Mouse (Mus musculus) liver, embryonic 11.5 days (tissue): Measurements from ENCODE around the gene Wipf3. TPM values are rescaled to one million over a fixed set of nuclear protein-coding genes. Genes with fewer than 3 reads are reported as not detected.
A peak's percentile ranks its signal among the peaks of the same experiment; 100 is the strongest.

Experiments used
- ATAC-seq: fragments of 200-750 bp; cut with Nextera tagmentation; replicated peaks from 2 replicates; pipeline ENCODE4 v1.8.0; 2017; ENCODE audit warnings: moderate number of reproducible peaks, mild to moderate bottlenecking, moderate TSS enrichment, moderate library complexity; ENCODE audit not compliant: low FRiP score
- DNase-seq: peaks from one replicate; pipeline ENCODE4 v3.0.0-alpha.2; 2017; ENCODE audit warnings: low spot score
- H3K27ac ChIP-seq: fragments of 300-500 bp; sonication (generic); 2 replicates; pipeline ENCODE4 v1.5.1; 2014; ENCODE audit warnings: mild to moderate bottlenecking, low read depth, low read length, control low read depth
- H3K27me3 ChIP-seq: fragments of 300-500 bp; sonication (generic); replicated peaks from 2 replicates; pipeline ENCODE4 v1.6.1; 2014; ENCODE audit warnings: low read length, mixed read lengths; ENCODE audit not compliant: control insufficient read depth, insufficient read depth
- H3K36me3 ChIP-seq: fragments of 300-500 bp; sonication (generic); 2 replicates; pipeline ENCODE4 v1.6.1; 2014; ENCODE audit warnings: mild to moderate bottlenecking, low read length, moderate library complexity, mixed read lengths; ENCODE audit not compliant: control insufficient read depth, insufficient read depth
- H3K4me1 ChIP-seq: fragments of 300-500 bp; sonication (generic); replicated peaks from 2 replicates; pipeline ENCODE4 v1.6.1; 2014; ENCODE audit warnings: low read length, mixed read lengths; ENCODE audit not compliant: control insufficient read depth, insufficient read depth
- H3K4me2 ChIP-seq: fragments of 300-500 bp; sonication (generic); 2 replicates; pipeline ENCODE4 v1.6.1; 2014; ENCODE audit warnings: mild to moderate bottlenecking, control low read depth, moderate library complexity
- H3K4me3 ChIP-seq: fragments of 300-500 bp; sonication (generic); 2 replicates; pipeline ENCODE4 v1.5.1; 2014; ENCODE audit warnings: low read depth, low read length, control low read depth
- H3K9ac ChIP-seq: fragments of 300-500 bp; sonication (generic); 2 replicates; pipeline ENCODE4 v1.6.1; 2014; ENCODE audit warnings: low read depth, low read length, control low read depth
- H3K9me3 ChIP-seq: fragments of 300-500 bp; sonication (generic); 2 replicates; pipeline ENCODE4 v1.6.1; 2016; ENCODE audit warnings: low read length, inconsistent platforms, mixed read lengths; ENCODE audit not compliant: control insufficient read depth
- whole genome bisulfite sequencing: fragments of 180-500 bp; shearing (Covaris S2); extraction: QIAGEN DNeasy Blood & Tissue Kit; methylation state at CpG from one replicate; pipeline ENCODE4 v1.1.7; 2014; 5-methylcytosine and 5-hydroxymethylcytosine counted together
- polyA plus RNA-seq: library from polyadenylated mRNA; unstranded; fragments of >200 nt; fragmentation: Nextera tagmentation; extraction: Ambion mirVana; gene quantifications from 2 replicates; pipeline ENCODE4 v1.2.1, GENCODE M21; 2014

Gene Wipf3
- polyA plus RNA-seq, 1 experiment from 2014 or later = 0.47 TPM

DNA sequence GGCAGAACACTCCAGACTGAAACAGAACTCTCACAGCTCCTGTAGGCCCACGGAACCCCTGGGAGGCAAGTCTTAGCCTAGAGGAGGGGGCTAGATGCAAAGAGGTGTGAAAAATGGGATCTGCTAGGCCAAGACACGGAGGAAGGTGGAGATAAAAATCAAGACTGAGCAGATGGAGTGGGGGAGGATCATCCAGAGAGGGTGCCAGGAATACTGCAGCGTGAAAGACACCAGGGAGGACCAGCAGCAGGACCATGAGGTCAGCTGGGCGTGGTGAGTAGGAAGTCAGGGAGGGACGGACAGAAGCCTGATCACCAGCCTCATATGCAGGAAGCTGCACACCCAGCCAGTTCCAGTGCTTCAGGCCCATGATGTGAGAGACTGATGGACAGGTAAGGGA is 89.4 kb downstream of the Wipf3 start:
- 57% methylated on average over 5 of the region's 5 CpGs for WGBS
- no peaks in the 10 kb centered on the region for H3K9me3 ChIP-seq
- no peaks in the 10 kb centered on the region for H3K36me3 ChIP-seq
- no peak overlapping the region for H3K4me3 ChIP-seq
- H3K9ac ChIP-seq = no peak overlapping the region
- H3K4me2 ChIP-seq = no peak overlapping the region
- no peak for DNase-seq
- H3K27ac ChIP-seq = no peak overlapping the region
- ATAC-seq = no peak
- no peaks in the 10 kb centered on the region for H3K4me1 ChIP-seq
- H3K27me3 ChIP-seq = 0 out of 2 replicates have a peak, but pooled peaks cover 7% of the 10 kb centered on the region

GRCm38 (mm10) chr6:54528666-54529065 is 99.3 kb downstream of the Wipf3 start:
- peak; percentile 74 for ATAC-seq
- no peak overlapping the region for H3K4me2 ChIP-seq

DNA sequence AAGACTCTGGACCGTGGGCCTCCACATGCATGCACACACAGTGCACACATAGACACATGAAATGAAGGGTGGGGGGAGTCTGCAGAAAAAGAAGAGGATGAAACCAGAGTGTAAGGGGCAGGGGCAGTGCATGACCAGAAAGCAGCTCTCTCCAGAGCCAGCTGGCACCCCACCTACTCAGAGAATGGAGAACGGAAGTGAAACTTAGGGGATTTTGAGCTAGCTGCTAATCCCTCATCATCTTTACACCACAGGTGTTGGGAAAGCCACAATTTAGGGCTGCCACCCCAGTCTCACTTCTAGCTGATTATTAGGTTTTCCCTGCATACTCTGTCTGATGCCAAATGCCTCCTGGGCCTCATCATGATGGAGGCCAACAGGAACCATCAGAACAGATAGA is 100.8 kb downstream of the Wipf3 start:
- H3K4me3 ChIP-seq = no peak overlapping the region
- no peaks in the 10 kb centered on the region for H3K9me3 ChIP-seq
- H3K27me3 ChIP-seq = 0 out of 2 replicates have a peak, but pooled peaks cover 2% of the 10 kb centered on the region
- no peak for ATAC-seq
- peaks cover 6% of the 10 kb centered on the region; the same call in 1 of the 2 replicates for H3K4me1 ChIP-seq
- no peak overlapping the region for H3K27ac ChIP-seq
- H3K4me2 ChIP-seq = no peak overlapping the region
- no peak for DNase-seq
- no peak overlapping the region for H3K9ac ChIP-seq
- no peaks in the 10 kb centered on the region for H3K36me3 ChIP-seq
- 77% methylated on average over 2 of the region's 2 CpGs for WGBS

More at GRCm38 (mm10) chr6:54528666-54529065, 99.3 kb downstream of the Wipf3 start:
- H3K27me3 ChIP-seq = no peaks in the 10 kb centered on the region; the same call in 1 of the 2 replicates
- no peaks in the 10 kb centered on the region for H3K9me3 ChIP-seq
- no peak overlapping the region for H3K9ac ChIP-seq
- DNase-seq = no peak
- 41% methylated on average over 8 of the region's 8 CpGs for WGBS
- no peak overlapping the region for H3K27ac ChIP-seq
- H3K4me1 ChIP-seq = peaks cover 6% of the 10 kb centered on the region; the same call in 1 of the 2 replicates
- no peaks in the 10 kb centered on the region for H3K36me3 ChIP-seq
- no peak overlapping the region for H3K4me3 ChIP-seq

GRCm38 (mm10) chr6:54531048-54531481 is 101.7 kb downstream of the Wipf3 start:
- Histone ChIP-seq H3K36me3 (no peaks in the 10 kb centered on the region), H3K9ac (no peak overlapping the region), H3K4me1 (peaks cover 6% of the 10 kb centered on the region; the same call in 1 of the 2 replicates), H3K4me2 (no peak overlapping the region), H3K9me3 (no peaks in the 10 kb centered on the region), H3K27me3 (0 out of 2 replicates have a peak, but pooled peaks cover 2% of the 10 kb centered on the region), H3K4me3 (no peak overlapping the region), H3K27ac (no peak overlapping the region)
- ATAC-seq (no peak), DNase-seq (no peak)
- WGBS = 62% methylated on average over 8 of the region's 8 CpGs

DNA sequence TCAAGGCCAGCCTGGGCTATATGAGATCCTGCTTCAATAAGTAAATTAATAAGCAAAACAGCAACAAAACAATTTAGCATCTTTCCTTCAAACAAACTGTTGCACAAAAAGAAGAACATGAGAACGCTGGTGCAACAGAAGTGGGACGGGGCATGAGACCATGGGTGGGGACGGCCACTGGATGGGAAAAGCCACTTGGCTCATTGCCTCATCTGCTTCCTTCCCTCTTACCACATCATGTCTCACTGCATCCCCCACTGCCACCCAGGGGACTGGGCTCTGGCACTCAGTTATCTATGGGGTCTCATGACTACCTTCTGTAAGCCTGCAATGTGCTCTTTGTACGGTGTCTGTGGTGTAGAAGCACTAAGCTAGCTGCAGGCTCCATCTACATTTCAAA is 106.1 kb downstream of the Wipf3 start:
- DNase-seq = no peak

GRCm38 (mm10) chr6:54537053-54537452 is 107.7 kb downstream of the Wipf3 start:
- ATAC-seq (no peak), DNase-seq (no peak)
- WGBS = 69% methylated on average over 7 of the region's 7 CpGs
- Histone ChIP-seq H3K36me3 (no peaks in the 10 kb centered on the region), H3K4me3 (no peak overlapping the region), H3K9me3 (no peaks in the 10 kb centered on the region), H3K4me2 (no peak overlapping the region), H3K27ac (no peak overlapping the region), H3K27me3 (0 out of 2 replicates have a peak, but pooled peaks cover 2% of the 10 kb centered on the region), H3K9ac (no peak overlapping the region), H3K4me1 (no peaks in the 10 kb centered on the region)

More for the DNA sequence above, 106.1 kb downstream of the Wipf3 start:
- Histone ChIP-seq H3K9me3 (no peaks in the 10 kb centered on the region), H3K27me3 (0 out of 2 replicates have a peak, but pooled peaks cover 2% of the 10 kb centered on the region), H3K4me3 (no peak overlapping the region), H3K4me2 (no peak overlapping the region), H3K27ac (no peak overlapping the region), H3K36me3 (no peaks in the 10 kb centered on the region), H3K4me1 (no peaks in the 10 kb centered on the region), H3K9ac (no peak overlapping the region)
- no peak for ATAC-seq
- 82% methylated on average over 4 of the region's 4 CpGs for WGBS

- H3K27me3 ChIP-seq = 0 out of 2 replicates have a peak, but pooled peaks cover 2% of the 10 kb centered on the region
- H3K4me3 ChIP-seq = no peak overlapping the region
- no peak overlapping the region for H3K27ac ChIP-seq
- no peak overlapping the region for H3K9ac ChIP-seq
- no peak overlapping the region for H3K4me2 ChIP-seq
- no peaks in the 10 kb centered on the region for H3K36me3 ChIP-seq
- DNase-seq (no peak), ATAC-seq (no peak)
- H3K9me3 ChIP-seq = no peaks in the 10 kb centered on the region
- WGBS = 48% methylated on average over 3 of the region's 3 CpGs
- no peaks in the 10 kb centered on the region for H3K4me1 ChIP-seq
Observed at GRCm38 (mm10) chr6:54538773-54539173, 109.4 kb downstream of the Wipf3 start.

- Histone ChIP-seq H3K36me3 (no peaks in the 10 kb centered on the region), H3K4me1 (no peaks in the 10 kb centered on the region), H3K9ac (no peak overlapping the region), H3K4me2 (no peak overlapping the region), H3K27ac (no peak overlapping the region), H3K27me3 (0 out of 2 replicates have a peak, but pooled peaks cover 2% of the 10 kb centered on the region), H3K9me3 (no peaks in the 10 kb centered on the region), H3K4me3 (no peak overlapping the region)
- no peak for ATAC-seq
- no peak for DNase-seq
- 88% methylated on average over 7 of the region's 7 CpGs for WGBS
Observed at GRCm38 (mm10) chr6:54539396-54539795, 110.0 kb downstream of the Wipf3 start.

GRCm38 (mm10) chr6:54540252-54540887 is 111.0 kb downstream of the Wipf3 start:
- ATAC-seq (no peak), DNase-seq (no peak)
- H3K27me3 ChIP-seq = no peaks in the 10 kb centered on the region
- no peaks in the 10 kb centered on the region for H3K36me3 ChIP-seq
- no peak overlapping the region for H3K4me3 ChIP-seq
- H3K4me2 ChIP-seq = no peak overlapping the region
- no peaks in the 10 kb centered on the region for H3K4me1 ChIP-seq
- H3K9ac ChIP-seq = no peak overlapping the region
- no peak overlapping the region for H3K27ac ChIP-seq
- 76% methylated on average over 9 of the region's 9 CpGs for WGBS
- no peaks in the 10 kb centered on the region for H3K9me3 ChIP-seq
